Mouse (Mus musculus) testis, postnatal 14 days (tissue): ENCODE results near the gene Gpr162.
"Not testable (repeated sequence)": the region's sequence is repeated elsewhere in the genome, so short reads cannot be mapped to it uniquely, and the experiment has no call there.

Experiments used
- DNase-seq: peaks from one replicate; pipeline ENCODE4 v3.0.0; 2021; ENCODE audit warnings: low spot score

Gpr162 gene

GRCm38 (mm10) chr6:124811403-124811665, 52.4 kb downstream of the Gpr162 start:
- DNase-seq: no peak

- not testable (repeated sequence) for DNase-seq
Measured at GRCm38 (mm10) chr6:124810566-124811402, 53.0 kb downstream of the Gpr162 start.

- DNase-seq: peak; percentile 16
Measured at GRCm38 (mm10) chr6:124809775-124810538, 53.8 kb downstream of the Gpr162 start.

GRCm38 (mm10) chr6:124809052-124809774, 54.6 kb downstream of the Gpr162 start:
- DNase-seq: peak; percentile 62
